8 mouse cellular contexts compared by ENCODE assay signal in the genomic region with DNA sequence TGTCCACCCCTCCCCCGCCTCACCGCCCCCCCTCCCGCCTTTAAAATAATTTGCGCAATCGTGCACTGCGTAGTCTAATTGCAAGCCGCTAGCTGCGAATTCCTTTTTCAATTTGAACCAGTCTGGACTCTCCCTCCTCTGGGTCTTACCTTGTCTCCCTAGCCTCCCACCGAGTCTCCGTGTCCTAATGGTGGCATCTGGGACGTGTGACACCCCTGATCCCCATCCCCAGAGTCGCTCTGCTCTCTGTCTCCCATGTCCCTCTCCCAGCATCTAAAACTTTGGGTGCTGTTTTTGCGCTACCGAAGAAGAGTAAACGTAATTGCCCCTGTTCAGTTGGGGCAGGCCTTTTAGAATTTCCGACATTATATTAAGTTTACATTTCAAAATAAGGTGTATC. TPM values are rescaled to one million over a fixed set of nuclear protein-coding genes. Genes with fewer than 3 reads are reported as not detected.
DNase-seq lines count a peak whose midpoint lies in the region; ATAC-seq and TF ChIP-seq lines count a peak whose summit lies in the region.

No protein-coding gene starts in this region.

- peaks cover 6% of the 10 kb centered on the region; the same call in 1 of the 2 replicates for H3K4me1 ChIP-seq in lung, embryonic 14.5 days (ENCODE audit: insufficient read depth)
- H3K4me1 ChIP-seq in forebrain, postnatal 0 days (ENCODE audit: insufficient read depth) = 0 out of 2 replicates have a peak, but pooled peaks cover 5% of the 10 kb centered on the region
- peaks cover 24% of the 10 kb centered on the region for H3K4me1 ChIP-seq in limb, embryonic 15.5 days
- H3K4me1 ChIP-seq in neural tube, embryonic 15.5 days = peaks cover 23% of the 10 kb centered on the region

- H3K4me2 ChIP-seq in lung, embryonic 14.5 days = peak overlapping the region; percentile 65
- H3K4me2 ChIP-seq in forebrain, postnatal 0 days (ENCODE audit: low read depth) = peak overlapping the region; percentile 23
- peak overlapping the region; percentile 68 for H3K4me2 ChIP-seq in limb, embryonic 15.5 days
- peak overlapping the region; percentile 51 for H3K4me2 ChIP-seq in neural tube, embryonic 15.5 days

- no peaks in the 10 kb centered on the region for H3K36me3 ChIP-seq in lung, embryonic 14.5 days (ENCODE audit: insufficient read depth)
- H3K36me3 ChIP-seq in forebrain, postnatal 0 days (ENCODE audit: insufficient read depth) = no peaks in the 10 kb centered on the region
- H3K36me3 ChIP-seq in limb, embryonic 15.5 days = no peaks in the 10 kb centered on the region
- no peaks in the 10 kb centered on the region for H3K36me3 ChIP-seq in neural tube, embryonic 15.5 days

- DNase-seq in lung, embryonic 14.5 days = peak; percentile 21
- no peak for DNase-seq in lung, postnatal 25 days (ENCODE audit: low spot score)
- DNase-seq in forebrain, postnatal 0 days = no peak
- no peak for DNase-seq in urinary bladder, postnatal 25 days (ENCODE audit: low spot score)
- no peak for DNase-seq in cerebellum, adult 11 months
- DNase-seq in gastrocnemius, adult 8-10 months (ENCODE audit: low spot score in 2 of 2) = no peak

- peak overlapping the region; percentile 35 for H3K4me3 ChIP-seq in lung, embryonic 14.5 days (ENCODE audit: low read depth, low read length)
- 0 out of 2 replicates have a peak overlapping the region, but pooled peaks have one; percentile 3 for H3K4me3 ChIP-seq in forebrain, postnatal 0 days (ENCODE audit: low read depth, low read length)
- peak overlapping the region; percentile 33 for H3K4me3 ChIP-seq in limb, embryonic 15.5 days
- peak overlapping the region; percentile 15 for H3K4me3 ChIP-seq in neural tube, embryonic 15.5 days (replicated peaks)

- ATAC-seq in lung, embryonic 14.5 days (ENCODE audit: insufficient read depth) = no peak
- no peak for ATAC-seq in forebrain, postnatal 0 days
- ATAC-seq in limb, embryonic 15.5 days (ENCODE audit: insufficient number of reproducible peaks, low FRiP score, low TSS enrichment, low read depth) = no peak
- ATAC-seq in neural tube, embryonic 15.5 days (ENCODE audit: low FRiP score) = no peak

- TF ChIP-seq CTCF in lung, embryonic 14.5 days (IDR thresholded peaks at IDR 0.05; ENCODE audit: low read depth) = no peak
- no peak for TF ChIP-seq CTCF in forebrain, postnatal 0 days (IDR thresholded peaks at IDR 0.05; ENCODE audit: low read depth)

- peaks cover 44% of the 10 kb centered on the region for H3K27me3 ChIP-seq in lung, embryonic 14.5 days (ENCODE audit: insufficient read depth, low read length)
- H3K27me3 ChIP-seq in forebrain, postnatal 0 days (ENCODE audit: insufficient read depth, low read length) = peaks cover 64% of the 10 kb centered on the region
- peaks cover 42% of the 10 kb centered on the region for H3K27me3 ChIP-seq in limb, embryonic 15.5 days
- H3K27me3 ChIP-seq in neural tube, embryonic 15.5 days (replicated peaks) = peaks cover 47% of the 10 kb centered on the region

- WGBS in lung, embryonic 14.5 days = 1% methylated on average over 16 of the region's 16 CpGs
- 1% methylated on average over 16 of the region's 16 CpGs for WGBS in forebrain, postnatal 0 days
- WGBS in limb, embryonic 15.5 days = 3% methylated on average over 16 of the region's 16 CpGs
- WGBS in neural tube, embryonic 15.5 days = 1% methylated on average over 16 of the region's 16 CpGs

- H3K9me3 ChIP-seq in lung, embryonic 14.5 days (ENCODE audit: low read depth, low read length) = no peaks in the 10 kb centered on the region
- H3K9me3 ChIP-seq in forebrain, postnatal 0 days (ENCODE audit: low read length) = no peaks in the 10 kb centered on the region
- H3K9me3 ChIP-seq in limb, embryonic 15.5 days = no peaks in the 10 kb centered on the region
- H3K9me3 ChIP-seq in neural tube, embryonic 15.5 days (replicated peaks) = no peaks in the 10 kb centered on the region

- H3K27ac ChIP-seq in lung, embryonic 14.5 days (ENCODE audit: low read depth) = no peak overlapping the region
- no peak overlapping the region for H3K27ac ChIP-seq in forebrain, postnatal 0 days (ENCODE audit: low read depth, low read length)
- no peak overlapping the region for H3K27ac ChIP-seq in limb, embryonic 15.5 days
- no peak overlapping the region for H3K27ac ChIP-seq in neural tube, embryonic 15.5 days (replicated peaks)

- H3K9ac ChIP-seq in lung, embryonic 14.5 days = no peak overlapping the region
- H3K9ac ChIP-seq in forebrain, postnatal 0 days = no peak overlapping the region
- H3K9ac ChIP-seq in limb, embryonic 15.5 days = no peak overlapping the region
- no peak overlapping the region for H3K9ac ChIP-seq in neural tube, embryonic 15.5 days (replicated peaks)

RNA-seq across cellular contexts. Expression of a gene that starts 0.7 kb away (rescaled TPM):
- 2.6 and 2.7 TPM in 2 replicates for polyA plus RNA-seq in lung, embryonic 14.5 days (2014; fragmentation: Nextera tagmentation; extraction: Ambion mirVana)
- 0.71 and 1.0 TPM in 2 replicates for total RNA-seq in forebrain, postnatal 0 days (2014; rRNA removed)
- 0.23 and 0.25 TPM in 2 replicates for polyA plus RNA-seq in forebrain, postnatal 0 days (2015; fragmentation: Nextera tagmentation; extraction: Ambion mirVana)
- polyA plus RNA-seq in limb, embryonic 15.5 days (2015; fragmentation: Nextera tagmentation; extraction: Ambion mirVana) = 7.1 and 8.2 TPM in 2 replicates
- 0.63 and 2.0 TPM in 2 replicates for polyA plus RNA-seq in neural tube, embryonic 15.5 days (2015; fragmentation: Nextera tagmentation; extraction: Ambion mirVana)
- total RNA-seq in gastrocnemius, adult 8-10 months (2022) = under 1 TPM; 0.31 to 0.73 (median 0.40) TPM
